Mouse (Mus musculus): ENCODE results near the gene Abhd14b.

Gene Abhd14b

GRCm38 (mm10) chr9:106447348-106447747 is at the start of gene Abhd14b, which contains the start of gene Abhd14a:
Abhd14b (plus strand) TSS chr9:106447459.
Abhd14a (minus strand) TSS chr9:106447678.
- peak; percentile 94 for DNase-seq (ENCODE audit: low spot score)

- no peak for DNase-seq (ENCODE audit: low spot score)
Observed at GRCm38 (mm10) chr9:106397733-106398132, 49.5 kb upstream of the Abhd14b start.

GRCm38 (mm10) chr9:106398667-106399311 is 48.5 kb upstream of the Abhd14b start:
- no peak for DNase-seq (ENCODE audit: low spot score)

- DNase-seq (ENCODE audit: low spot score): no peak
Observed at GRCm38 (mm10) chr9:106399808-106400207, 47.5 kb upstream of the Abhd14b start.

- no peak for DNase-seq (ENCODE audit: low spot score)
Observed at GRCm38 (mm10) chr9:106402149-106402548, 45.1 kb upstream of the Abhd14b start.

- DNase-seq (ENCODE audit: low spot score): no peak
Observed at GRCm38 (mm10) chr9:106402607-106403375, 44.5 kb upstream of the Abhd14b start.

GRCm38 (mm10) chr9:106405275-106405674 is 42.0 kb upstream of the Abhd14b start:
- no peak for DNase-seq (ENCODE audit: low spot score)

GRCm38 (mm10) chr9:106406443-106407078 is 40.7 kb upstream of the Abhd14b start:
- no peak for DNase-seq (ENCODE audit: low spot score)

GRCm38 (mm10) chr9:106409096-106409495 is 38.2 kb upstream of the Abhd14b start:
- no peak for DNase-seq (ENCODE audit: low spot score)

- DNase-seq (ENCODE audit: low spot score): peak; percentile 71
Observed at GRCm38 (mm10) chr9:106410086-106410650, 37.1 kb upstream of the Abhd14b start.

- no peak for DNase-seq (ENCODE audit: low spot score)
Observed at GRCm38 (mm10) chr9:106411091-106411594, 36.1 kb upstream of the Abhd14b start.

- no peak for DNase-seq (ENCODE audit: low spot score)
Observed at GRCm38 (mm10) chr9:106411729-106412128, 35.5 kb upstream of the Abhd14b start.

- DNase-seq (ENCODE audit: low spot score): no peak
Observed at GRCm38 (mm10) chr9:106412210-106412609, 35.0 kb upstream of the Abhd14b start.

GRCm38 (mm10) chr9:106413606-106414005 is 33.7 kb upstream of the Abhd14b start:
- no peak for DNase-seq (ENCODE audit: low spot score)

- no peak for DNase-seq (ENCODE audit: low spot score)
Observed at GRCm38 (mm10) chr9:106416826-106417225, 30.4 kb upstream of the Abhd14b start.

GRCm38 (mm10) chr9:106417841-106418625 is 29.2 kb upstream of the Abhd14b start:
- peak; percentile 68 for DNase-seq (ENCODE audit: low spot score)

- DNase-seq (ENCODE audit: low spot score): peak; percentile 53
Observed at GRCm38 (mm10) chr9:106420608-106421007, 26.7 kb upstream of the Abhd14b start.

- no peak for DNase-seq (ENCODE audit: low spot score)
Observed at GRCm38 (mm10) chr9:106421033-106421864, 26.0 kb upstream of the Abhd14b start.

GRCm38 (mm10) chr9:106421865-106422160 is 25.4 kb upstream of the Abhd14b start:
- peak; percentile 97 for DNase-seq (ENCODE audit: low spot score)

- DNase-seq (ENCODE audit: low spot score): no peak
Observed at GRCm38 (mm10) chr9:106428719-106429220, 18.5 kb upstream of the Abhd14b start.
